Mouse (Mus musculus): ENCODE results near the gene Ntrk2.

Gene Ntrk2

DNA sequence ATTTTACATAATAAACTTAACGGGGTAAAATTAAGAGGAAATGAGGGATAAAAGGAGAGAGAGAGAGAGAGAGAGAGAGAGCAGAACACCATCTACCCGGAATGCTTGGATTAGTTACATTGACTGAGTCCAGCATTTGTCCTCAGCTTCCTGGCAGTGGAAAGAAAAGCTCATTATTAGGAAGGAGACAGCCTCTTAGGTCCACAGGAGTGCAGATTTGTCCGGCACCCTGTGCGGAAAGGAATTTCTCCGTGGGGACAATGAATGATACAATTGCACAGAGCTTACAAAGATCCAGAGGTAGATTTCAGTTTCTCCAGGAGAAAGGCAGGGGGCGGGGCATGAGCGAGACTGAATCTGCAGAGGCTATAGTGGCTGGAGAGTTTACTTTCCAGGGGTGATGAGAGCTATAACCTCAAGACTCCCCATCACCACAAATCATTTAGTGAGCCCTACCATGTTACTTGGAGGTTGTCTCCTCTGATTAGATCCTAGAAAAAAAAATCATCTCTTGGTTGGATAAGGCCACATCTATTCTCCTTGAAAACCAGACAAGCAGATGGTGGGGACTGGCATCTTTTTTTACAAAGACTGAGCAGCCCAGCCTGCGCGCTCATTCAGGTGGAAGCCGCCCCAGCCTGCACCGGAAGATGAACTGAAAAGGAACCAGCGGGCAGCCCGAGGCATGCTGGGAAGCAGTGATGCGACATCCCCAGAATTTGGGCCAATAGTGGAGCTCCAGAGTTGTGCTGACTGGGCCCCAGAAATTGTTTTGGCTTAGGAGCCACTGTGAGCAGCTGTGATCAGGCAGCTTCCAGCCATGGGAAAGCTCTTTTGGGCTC, 20.2 kb downstream of the Ntrk2 start:
- TF ChIP-seq GATA4 (IDR thresholded peaks at IDR 0.05; ENCODE audit: insufficient replicate concordance, low read length) = no peak

DNA sequence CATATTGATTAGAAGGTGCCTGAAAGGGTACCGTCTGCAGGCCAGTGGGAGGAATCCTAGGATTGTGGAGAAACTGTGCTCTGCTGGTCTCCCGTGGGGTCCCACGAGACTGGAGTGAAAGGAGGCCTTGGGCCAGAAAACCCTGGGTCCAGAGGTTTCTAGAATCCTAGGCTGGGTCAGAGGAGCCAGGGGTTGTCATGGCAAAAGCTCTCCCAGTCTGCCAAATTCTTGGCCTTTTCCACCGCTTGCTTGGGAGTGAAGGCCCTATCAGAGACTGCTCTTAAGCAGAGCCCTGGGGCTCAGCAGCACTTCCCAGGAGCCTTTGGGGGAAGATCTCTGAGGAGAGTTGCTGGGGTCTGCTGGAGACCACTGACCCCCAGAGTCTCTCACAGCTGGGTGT, 25.6 kb downstream of the Ntrk2 start:
- TF ChIP-seq GATA4 (IDR thresholded peaks at IDR 0.05; ENCODE audit: insufficient replicate concordance, low read length) = no peak

DNA sequence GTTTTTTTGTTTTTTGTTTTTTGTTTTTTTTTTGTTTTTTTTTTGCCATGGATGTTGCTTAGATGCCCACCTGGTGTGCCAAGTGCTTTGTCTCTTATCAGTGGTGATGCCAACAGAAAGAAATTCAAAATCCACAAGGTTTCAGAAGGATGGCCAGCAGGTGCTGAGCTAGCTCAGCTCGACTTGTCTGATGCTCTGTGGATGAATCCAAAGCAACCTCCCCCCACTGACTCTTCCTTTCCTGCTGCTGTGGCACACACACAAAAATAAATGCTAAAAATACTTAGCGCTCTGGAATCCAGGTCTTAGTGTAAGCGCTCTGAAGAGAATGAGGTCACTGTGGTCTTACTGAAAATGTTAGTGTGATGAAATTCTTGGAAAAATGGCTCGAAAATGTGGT, 28.4 kb downstream of the Ntrk2 start:
- TF ChIP-seq GATA4 (IDR thresholded peaks at IDR 0.05; ENCODE audit: insufficient replicate concordance, low read length) = no peak

DNA sequence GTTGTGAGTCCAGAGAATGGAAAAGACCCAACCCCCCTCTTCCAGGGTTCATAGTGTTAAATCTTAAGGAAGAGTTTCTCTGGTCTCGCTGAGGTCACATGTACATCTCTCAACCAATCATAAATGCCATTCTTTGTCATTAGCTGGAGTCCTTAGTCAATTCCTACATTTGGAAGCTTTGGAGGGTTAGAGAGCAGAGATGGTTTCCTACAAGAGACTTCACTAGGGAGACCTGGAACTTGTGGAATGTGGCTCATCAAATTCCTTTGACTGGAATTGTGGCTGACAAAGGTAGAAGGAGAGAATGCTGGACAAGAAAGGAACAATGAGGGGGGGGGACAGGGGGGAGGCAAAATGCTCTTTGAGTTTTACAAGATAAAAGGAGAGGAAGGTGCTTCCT, 30.5 kb downstream of the Ntrk2 start:
- no peak for TF ChIP-seq GATA4 (IDR thresholded peaks at IDR 0.05; ENCODE audit: insufficient replicate concordance, low read length)

DNA sequence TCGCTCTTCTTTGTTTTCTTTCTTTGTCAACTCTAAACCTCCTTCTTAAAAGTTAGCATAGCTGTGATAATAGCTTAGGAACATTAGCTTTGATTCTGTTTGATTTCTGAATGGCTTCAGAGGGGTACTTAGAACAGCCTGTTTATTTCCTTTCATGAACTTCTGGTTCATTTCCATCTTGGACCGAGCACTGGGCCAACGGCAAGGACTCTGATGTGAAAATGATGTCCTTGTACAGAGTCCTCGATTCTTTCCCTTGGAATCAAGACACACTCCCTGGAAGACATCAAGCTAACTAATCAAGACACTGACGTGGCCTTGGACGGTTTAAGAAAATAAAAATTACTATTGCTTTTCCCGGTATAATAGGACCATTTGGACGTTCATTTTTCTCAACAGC, 31.7 kb downstream of the Ntrk2 start:
- no peak for TF ChIP-seq GATA4 (IDR thresholded peaks at IDR 0.05; ENCODE audit: insufficient replicate concordance, low read length)

DNA sequence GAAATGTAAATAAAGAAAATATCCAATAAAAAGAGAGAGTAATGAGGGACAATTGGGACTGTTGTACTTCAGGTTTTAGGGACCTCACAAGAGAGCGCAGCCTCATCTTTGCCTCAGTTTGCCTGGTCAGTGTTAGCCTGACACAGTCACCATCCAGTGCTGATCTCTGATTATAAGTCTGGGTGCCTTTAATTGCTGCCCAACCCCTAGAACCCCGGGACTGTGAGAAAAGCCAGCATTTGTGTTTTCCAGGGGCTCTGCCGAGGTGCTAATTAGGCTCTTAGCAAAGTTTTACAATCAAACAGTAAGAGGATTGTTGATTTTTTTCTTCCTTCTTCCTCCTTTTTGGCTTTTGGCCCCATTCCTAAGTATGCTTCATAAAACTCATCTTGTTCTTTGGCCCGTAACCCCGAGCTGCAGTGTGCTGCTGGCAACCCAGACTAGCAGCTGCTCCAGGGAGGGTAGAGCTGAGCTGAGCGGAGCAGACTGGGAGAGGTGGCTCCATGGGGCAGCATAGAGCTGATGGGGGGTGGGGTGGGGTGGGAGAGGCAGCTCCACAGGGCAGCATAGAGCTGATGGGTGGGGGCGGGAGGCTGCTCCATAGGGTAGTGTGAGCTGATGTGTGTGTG, 34.5 kb downstream of the Ntrk2 start:
- TF ChIP-seq GATA4 (IDR thresholded peaks at IDR 0.05; ENCODE audit: insufficient replicate concordance, low read length) = no peak

DNA sequence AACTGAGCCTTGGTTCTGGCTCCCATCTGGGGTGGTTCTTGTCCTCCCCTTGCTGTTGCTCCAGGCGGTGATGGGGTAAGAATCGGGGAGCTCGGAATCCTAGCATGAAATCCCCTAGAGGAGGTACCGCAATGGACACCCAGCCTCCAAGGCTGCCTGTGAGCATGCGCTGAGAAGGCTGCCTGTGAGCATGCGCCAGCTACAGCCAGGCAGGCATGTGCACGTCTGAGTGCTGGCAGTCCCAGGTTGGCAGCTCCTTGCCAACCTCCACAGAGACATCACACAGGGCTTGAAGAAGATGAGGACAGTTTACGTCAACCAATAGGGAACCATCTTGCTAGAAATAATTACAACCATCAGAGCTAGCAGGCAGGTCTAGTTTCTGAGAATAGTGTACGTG, 37.5 kb downstream of the Ntrk2 start:
- no peak for TF ChIP-seq GATA4 (IDR thresholded peaks at IDR 0.05; ENCODE audit: insufficient replicate concordance, low read length)

DNA sequence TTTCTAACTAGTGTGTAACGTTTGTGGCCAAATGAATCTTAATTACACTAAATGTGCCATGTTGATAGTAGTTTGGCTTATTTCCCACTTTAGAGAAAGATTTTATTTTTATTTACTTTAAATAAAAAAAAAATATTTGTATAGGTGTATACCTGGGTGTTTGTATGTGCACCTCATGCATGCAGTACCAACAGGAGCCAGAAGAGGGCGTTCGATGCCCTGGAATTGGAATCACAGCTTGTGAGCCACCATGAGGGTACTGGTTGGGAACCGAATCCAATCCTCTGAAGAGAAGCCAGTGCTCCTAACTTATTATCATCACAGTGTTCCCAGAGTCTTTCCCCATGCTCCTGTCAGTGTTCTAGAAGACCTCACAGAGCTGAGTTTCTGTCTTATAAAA, 42.2 kb downstream of the Ntrk2 start:
- TF ChIP-seq GATA4 (IDR thresholded peaks at IDR 0.05; ENCODE audit: insufficient replicate concordance, low read length) = no peak

DNA sequence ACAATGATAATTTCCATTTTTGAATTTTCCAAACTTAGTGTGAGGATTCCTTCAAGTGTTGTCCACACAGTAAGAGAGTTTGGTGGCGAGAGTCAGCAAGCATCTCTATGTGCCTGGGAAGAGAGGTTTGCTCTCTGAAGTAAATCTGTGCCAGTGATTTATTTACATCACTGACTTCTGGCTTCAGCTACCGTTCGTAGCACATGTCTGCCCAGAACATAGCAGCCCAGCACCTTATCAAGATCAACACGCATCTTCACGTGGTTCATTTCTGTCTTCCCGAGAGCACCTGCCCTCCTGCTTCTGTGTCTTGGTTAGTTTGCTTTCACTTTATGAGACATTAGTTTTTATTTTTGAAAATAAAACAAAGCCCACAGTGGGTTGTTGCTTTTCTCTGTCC, 47.3 kb downstream of the Ntrk2 start:
- no peak for TF ChIP-seq GATA4 (IDR thresholded peaks at IDR 0.05; ENCODE audit: insufficient replicate concordance, low read length)

DNA sequence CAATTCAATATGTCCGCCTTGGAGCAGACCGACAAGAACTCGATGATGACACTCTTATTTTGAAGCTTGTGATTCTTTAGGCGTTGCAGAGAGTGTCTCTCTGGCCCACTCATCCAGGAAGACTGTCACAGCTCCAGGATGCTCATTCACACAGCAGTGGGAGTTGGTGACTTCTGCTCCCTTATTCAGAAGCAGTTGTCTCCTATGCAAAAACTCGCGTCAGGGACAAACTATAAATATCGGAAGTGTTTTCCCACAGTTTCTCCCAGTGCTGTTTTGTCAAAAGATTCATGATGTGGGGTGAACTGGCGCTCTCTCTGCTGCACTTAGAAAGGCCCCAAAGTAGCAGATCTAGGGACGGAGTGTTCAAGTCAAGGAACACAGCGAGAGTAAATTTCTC, 59.9 kb downstream of the Ntrk2 start:
- TF ChIP-seq GATA4 (IDR thresholded peaks at IDR 0.05; ENCODE audit: insufficient replicate concordance, low read length) = no peak

DNA sequence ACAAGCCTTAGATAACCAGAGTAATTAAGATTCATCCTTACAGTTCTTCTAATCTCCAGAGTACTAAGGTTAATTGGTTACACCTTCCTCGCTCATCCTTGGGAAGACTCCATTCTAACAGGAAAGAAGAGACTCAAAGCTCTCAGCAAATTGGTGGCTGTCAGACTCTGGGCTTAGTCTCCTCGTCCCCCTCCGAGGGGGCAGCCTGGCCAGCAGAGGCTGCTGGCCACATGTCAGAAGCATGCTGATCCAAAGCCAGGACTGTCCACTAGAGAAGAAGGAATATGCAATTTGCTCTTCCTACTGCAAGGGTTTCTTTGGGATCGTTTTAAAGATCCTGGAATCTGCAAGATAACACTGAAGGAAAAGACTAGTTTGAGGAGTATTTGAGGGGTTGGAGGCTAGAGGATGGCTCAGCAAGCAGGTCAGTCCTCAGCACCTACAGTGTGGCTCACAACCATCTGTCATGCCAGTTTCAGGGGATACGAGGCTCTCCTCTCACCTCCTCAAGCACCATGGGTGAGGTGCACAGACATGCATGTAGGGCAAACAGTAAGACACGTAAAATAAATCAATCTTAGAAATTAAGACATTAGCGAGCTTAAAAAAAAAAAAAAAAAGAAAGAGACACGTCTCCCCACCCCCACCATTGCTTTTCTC, 60.5 kb downstream of the Ntrk2 start:
- no peak for TF ChIP-seq GATA4 (IDR thresholded peaks at IDR 0.05; ENCODE audit: insufficient replicate concordance, low read length)

DNA sequence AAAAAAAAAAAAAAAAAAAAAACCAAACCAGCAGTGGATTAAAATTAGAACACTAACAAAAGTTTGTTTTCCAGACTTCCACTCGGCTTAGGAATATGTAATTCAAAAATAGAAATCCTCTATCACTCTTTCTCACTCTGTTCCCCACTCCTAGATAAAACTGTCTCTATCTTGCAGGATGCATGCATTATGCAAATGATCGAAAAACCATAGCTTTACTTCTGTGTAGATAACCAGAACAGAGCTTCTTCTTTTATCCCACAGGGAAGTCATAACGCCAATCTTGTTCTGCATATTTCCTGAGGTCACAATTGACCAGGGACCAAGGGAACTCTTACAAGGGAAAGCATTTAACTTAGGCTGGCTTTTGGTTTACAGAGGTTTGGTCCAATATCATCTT, 76.1 kb downstream of the Ntrk2 start:
- TF ChIP-seq GATA4 (IDR thresholded peaks at IDR 0.05; ENCODE audit: insufficient replicate concordance, low read length) = no peak

DNA sequence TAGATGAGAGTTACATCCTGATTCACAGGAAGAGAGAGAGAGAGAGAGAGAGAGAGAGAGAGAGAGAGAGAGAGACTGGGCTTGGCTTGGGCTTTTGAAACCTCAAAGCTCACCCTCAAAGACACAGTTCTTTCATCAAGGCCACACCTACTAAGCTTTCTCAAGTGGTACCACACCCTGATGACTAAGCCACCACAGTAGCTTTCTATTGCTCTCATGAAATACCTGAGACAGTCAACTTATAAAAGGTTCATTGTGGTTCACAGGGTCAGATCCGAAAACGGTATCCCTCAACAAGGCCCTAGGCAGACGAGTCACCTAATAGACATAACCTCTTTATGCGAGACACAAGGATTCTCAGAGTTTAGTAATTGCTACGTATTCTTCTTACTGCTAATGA, 76.5 kb downstream of the Ntrk2 start:
- TF ChIP-seq GATA4 (IDR thresholded peaks at IDR 0.05; ENCODE audit: insufficient replicate concordance, low read length) = no peak

DNA sequence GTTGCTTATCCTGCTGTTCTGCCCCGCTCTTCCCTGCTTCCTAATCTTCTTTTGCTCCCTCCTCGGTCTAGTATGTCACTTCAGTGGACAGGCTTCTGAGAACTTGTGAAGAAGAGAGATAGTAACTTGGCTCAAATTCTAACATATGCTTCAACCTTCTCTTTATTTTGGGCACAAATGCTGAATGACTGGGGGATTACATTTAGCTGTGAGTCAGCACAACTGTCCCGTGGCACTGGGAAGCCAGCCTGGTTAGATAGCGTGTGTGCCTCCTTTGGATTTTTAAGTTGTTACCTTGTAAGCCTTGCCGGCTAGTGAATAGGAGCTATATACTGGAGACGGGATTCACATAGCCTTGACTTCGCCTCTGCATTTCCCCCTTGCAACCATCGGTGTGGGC, 79.7 kb downstream of the Ntrk2 start:
- no peak for TF ChIP-seq GATA4 (IDR thresholded peaks at IDR 0.05; ENCODE audit: insufficient replicate concordance, low read length)

DNA sequence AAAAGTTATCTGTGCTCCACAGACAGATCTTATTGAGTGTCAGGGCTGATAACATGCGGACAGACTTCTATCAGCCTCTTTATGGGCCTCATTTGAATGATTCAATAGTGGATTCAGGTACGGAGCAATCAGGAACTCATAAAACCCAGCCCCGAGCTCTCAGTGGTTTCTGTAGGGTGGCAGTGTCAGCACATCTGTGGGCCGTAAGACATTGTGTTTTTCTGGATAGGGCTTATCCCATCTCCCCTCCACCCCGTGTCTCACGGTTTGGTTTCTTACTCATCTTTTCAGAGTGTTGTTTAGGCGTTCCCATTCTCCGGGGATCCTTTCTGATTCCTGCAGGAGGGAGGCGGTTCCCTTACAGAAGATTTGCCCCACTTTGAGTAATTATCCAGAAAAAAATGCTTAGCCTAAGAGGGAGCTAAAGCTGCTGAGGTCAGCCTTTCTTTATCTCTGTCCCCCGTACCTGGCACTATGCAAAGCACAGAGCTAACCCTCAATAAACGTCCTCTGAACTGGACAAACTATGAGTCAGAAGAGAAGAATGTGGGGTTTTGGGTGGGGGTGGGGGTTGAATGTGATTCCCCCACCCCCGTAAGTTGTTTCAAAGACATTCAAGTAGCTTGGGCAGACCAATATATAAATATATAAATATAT, 90.0 kb downstream of the Ntrk2 start:
- no peak for TF ChIP-seq GATA4 (IDR thresholded peaks at IDR 0.05; ENCODE audit: insufficient replicate concordance, low read length)

DNA sequence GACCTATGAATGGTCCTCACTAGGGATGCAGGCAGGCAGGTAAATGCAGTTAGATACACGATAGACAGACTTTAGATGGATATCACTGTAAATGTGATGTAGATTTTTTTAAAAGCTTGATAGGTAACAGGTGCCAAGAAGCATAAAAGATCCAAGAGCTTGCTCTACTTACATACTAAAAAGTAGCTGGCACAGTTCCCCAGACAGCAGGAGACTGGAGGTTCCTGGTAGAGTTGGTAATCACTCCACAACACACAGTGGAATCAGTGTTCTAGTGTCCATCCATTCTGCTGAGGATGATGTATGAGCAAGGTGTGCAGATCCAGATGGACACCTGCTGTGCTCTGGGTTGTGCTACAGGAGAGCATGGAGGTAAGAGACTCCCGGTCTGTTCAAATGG, 93.0 kb downstream of the Ntrk2 start:
- no peak for TF ChIP-seq GATA4 (IDR thresholded peaks at IDR 0.05; ENCODE audit: insufficient replicate concordance, low read length)

All from liver, adult (tissue).